Mouse (Mus musculus) liver, embryonic 14.5 days (tissue): Measurements from ENCODE around the gene Sectm1a.

Experiments
- CTCF ChIP-seq: IDR thresholded peaks from 2 replicates; pipeline ENCODE4 v1.5.1; 2016; ENCODE audit warnings: antibody characterized with exemption, low read depth, control low read depth
- EP300 ChIP-seq: IDR thresholded peaks from 2 replicates; pipeline ENCODE4 v1.6.1; 2016; ENCODE audit warnings: antibody characterized with exemption, low read depth

- TF ChIP-seq CTCF (no peak), EP300 (no peak)
Observed at GRCm38 (mm10) chr11:121056536-121057236, 24.3 kb downstream of the Sectm1a start.
